Mouse (Mus musculus) adrenal gland, adult 8-10 months (tissue): Measurements from ENCODE around the gene Mettl24. TPM values are rescaled to one million over a fixed set of nuclear protein-coding genes. Genes with fewer than 3 reads are reported as not detected.

ENCODE experiments used
- DNase-seq: peaks from one replicate; pipeline ENCODE4 v3.0.0; 2022
- total RNA-seq, 4 experiments: library from RNA; stranded (reverse); gene quantifications; 2 replicates each; pipeline ENCODE4 v1.2.4; 2022

Mettl24 gene
- total RNA-seq, 4 experiments from 2014 or later = 6.7 to 10.4 (median 8.5) TPM

DNA sequence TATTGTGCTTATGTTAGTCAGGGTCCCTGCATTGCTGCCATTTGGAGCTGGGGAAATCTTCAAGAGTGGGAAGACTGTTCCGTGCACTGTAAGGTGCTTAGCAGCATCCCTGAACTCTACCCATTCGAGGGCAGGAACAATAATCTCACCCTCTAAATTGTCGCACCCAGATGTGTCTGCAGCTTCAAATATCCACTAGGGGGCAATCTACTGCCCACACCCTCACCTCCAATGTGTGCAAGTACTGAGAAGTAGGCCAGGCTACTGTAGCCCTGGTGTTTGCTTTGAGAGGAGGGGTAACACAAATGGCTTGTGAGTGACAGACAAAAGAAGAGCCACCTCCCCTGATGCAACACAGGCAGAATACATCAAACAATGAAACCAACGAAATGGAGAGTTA, 130.5 kb downstream of the Mettl24 start:
- DNase-seq = no peak

DNA sequence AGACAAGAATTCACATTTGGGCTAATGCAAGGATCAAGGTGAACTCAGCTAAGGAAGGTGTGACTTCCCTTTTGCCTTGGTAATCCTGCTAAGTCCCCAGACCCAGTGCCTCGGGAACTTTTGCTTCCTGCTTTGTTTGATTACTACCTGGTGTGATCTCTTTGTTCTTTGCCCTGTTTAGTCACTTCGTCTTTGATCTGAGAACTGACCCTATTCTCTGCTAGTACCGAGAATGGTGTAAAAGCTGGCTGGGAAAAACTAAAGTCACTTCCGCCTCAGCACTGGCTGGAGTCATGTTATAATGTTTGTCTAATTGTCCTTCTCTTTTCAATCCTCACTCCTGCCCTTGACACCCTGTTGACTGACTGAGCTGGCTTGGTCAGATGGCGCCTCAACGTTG, 133.4 kb downstream of the Mettl24 start:
- DNase-seq = no peak

DNA sequence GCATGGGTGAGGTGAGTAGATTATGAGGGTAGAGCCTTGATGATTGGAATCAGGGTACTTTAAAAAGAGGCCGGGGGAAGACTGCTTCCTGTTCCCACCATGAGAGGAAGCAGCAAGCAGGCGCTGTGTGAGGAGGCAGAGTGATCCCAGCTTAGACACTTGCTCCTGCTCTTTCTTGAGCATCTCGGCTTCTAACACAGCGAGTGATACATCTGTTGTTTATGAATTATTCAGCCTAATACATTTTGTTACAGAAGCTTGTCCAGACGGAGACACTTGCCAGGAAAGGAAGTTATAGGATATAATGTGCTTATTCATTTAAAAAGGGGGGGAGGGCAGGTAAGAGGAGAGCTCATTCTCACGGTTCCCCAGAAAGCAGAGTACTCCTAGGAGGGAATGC, 142.9 kb downstream of the Mettl24 start:
- DNase-seq = no peak

DNA sequence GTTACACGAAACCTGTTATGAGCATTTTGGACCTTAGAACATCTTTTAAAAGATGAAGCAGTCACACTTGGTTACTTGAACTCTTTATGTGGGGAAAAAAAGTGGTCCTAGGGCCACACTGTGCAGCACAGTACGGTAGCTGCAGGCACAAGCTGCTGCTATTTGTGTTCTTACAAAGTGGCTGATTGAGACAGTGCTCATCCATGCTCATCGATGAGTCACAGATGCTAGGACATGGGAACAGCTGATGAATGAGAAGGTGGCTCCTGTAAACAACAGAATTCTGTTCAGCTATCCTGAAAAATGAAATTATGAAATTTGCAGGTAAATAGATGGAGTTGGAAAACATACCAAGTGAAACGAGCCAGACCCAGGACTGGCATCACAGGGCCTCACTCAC, 144.6 kb downstream of the Mettl24 start:
- DNase-seq = no peak

DNA sequence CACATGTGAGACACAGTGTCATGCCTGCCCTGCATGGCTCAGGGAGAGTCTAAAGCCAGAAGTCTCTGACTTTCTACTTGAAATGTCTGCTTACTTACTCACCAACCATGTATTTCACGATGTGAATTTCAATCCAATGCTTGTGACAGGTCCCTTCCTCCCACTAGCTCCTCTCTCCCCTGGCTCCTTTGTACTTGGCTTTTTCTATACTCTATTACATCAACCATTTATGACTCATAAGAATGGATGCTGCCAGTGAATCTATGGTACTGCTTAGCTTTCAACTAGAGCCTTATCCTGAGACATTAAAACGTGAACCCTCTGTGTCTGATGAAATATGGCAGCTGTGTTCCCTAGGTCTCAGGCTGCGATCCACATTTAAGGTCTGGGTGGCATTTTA, 147.2 kb downstream of the Mettl24 start:
- no peak for DNase-seq

DNA sequence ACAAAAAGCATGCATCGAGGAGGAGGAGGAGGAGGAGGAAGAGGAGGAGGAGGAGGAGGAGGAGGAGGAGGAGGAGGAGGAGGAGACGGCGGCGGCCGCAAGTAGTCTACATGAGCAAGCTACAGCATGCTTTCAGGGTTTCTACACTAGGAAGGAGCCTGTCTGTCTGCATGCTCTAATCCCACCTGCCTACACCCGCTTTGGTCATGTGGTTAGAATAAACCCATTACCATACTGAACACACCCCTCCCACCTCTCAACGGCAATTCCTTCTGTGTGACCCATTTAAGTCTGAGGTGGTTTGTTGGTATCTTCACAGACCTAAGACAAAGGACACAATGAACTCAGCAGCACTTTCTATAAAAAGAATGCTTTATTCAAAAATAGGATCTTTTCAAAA, 148.2 kb downstream of the Mettl24 start:
- DNase-seq = no peak

DNA sequence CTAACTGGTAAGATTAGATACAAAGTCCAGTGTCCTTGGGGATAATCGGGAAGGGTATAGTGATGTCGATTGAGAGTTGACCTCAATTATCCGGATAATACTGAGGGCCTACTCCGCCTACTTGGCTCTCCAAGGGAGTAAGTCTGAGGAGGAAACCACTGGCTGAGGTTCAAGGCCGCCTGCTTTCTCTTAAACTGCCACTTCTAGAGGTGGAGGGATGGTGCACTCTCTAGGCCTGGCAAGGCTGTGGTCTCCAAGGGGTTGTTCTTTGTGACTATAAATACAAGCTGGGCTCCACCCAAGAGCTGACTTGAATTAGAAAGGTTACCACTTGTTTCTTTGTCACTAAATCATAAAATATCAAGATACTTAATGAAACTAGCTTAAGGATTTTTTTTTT, 157.0 kb downstream of the Mettl24 start:
- DNase-seq = peak; percentile 14

DNA sequence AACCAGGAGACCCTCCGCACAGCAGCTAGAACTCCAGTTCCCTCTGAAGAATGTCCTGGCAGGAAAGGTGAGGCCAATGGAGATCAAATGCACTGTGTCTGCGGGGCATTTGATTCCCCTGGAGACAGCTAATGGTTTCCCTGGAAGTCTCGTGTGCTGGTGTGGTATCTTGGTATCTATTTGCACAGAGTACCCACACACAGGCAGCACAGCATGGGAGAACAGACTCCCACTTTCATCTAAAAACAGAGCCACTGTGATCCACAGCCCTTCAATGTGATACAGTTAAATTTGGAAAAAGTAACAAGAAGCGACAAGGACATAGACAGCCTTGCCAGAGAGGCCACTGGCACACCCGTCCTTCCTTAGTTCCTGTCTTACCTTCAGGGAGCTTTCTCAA, 160.8 kb downstream of the Mettl24 start:
- no peak for DNase-seq

DNA sequence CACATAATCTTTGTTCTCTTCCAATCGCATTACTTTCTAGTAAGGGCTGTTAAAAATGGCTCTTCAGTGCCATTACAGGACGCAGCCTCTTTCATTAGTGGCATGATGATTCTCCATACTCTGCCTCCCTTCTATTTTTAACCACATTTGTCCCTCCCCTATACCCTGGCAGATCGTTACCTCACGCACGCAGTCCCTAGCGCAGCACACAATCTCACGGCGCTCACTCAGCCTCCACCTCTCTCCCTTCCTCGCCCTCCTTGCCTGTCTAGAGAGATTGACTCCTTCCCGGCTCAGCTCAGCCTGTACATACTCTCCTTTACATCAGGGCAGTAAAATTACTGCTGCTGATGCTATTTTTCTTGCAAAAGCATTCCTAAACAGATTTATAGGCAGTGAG, 161.5 kb downstream of the Mettl24 start:
- no peak for DNase-seq

DNA sequence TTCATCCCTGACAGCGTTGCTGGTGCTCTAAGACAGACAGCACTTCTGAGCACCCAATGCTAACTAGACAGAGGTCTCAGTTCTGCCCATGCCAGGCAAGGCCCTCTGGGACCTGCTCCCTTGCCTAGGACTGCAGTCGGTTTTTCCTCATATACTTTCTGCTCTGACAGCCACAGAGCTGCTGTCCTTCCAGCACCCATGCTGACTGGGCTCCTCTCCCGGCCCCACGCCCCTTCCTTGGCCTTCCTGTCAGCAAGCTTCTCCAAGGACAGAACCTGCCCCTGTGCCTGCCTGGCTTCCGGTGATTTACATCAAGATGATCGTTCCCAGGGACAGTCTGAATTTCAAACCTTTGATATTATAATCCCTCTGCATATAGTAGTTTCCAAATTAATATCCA, 162.5 kb downstream of the Mettl24 start:
- DNase-seq = no peak

DNA sequence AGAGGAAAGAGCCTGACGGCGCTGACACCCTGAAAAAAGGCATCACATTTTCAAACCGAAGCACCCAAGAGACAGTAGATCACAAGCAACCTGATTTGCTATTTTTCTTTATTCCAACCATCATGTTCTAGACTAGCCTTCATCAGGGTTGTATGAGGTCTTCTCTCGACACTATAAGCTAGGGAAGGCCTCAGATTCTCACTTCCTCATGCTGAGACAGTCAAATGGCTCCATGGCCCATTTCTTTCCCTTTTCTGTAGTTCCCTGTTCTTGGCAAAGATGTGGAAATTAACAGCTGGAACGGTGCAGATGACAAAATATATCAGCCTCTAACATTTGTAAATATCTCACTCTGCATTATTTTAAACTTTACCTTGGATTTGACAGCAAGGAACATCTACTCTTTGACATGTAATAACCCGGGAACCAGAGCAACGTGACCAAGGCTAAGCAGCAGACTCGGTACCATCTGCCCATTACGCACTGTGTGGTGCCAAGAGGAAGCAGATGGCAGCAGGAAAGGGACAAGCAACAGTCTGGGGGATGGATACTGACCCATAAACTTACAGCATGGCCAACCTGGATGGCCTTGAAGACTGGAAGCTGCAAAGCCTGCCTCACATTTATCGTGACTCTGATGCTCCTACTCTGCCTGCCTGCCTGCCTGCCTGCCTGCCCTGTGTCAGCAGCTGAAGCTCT, 164.2 kb downstream of the Mettl24 start:
- DNase-seq = no peak

DNA sequence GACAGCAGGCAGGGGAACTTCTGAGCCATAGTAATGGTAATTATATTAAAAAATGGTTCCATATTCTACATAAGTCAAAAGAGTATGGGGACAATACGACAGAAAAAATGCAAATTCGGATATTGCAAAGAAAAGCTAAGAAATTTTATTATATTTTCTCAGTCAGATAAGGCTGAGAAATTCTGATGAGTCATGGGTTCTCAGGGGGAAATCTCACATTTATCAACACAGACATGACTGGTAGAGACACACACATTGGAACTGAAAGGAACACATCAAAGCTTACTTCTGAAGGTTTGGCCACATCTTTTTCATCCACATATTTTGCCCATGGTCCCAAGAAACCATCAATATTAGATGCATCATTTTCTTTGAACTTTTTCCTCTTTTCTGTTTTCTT, 167.6 kb downstream of the Mettl24 start:
- DNase-seq = no peak

DNA sequence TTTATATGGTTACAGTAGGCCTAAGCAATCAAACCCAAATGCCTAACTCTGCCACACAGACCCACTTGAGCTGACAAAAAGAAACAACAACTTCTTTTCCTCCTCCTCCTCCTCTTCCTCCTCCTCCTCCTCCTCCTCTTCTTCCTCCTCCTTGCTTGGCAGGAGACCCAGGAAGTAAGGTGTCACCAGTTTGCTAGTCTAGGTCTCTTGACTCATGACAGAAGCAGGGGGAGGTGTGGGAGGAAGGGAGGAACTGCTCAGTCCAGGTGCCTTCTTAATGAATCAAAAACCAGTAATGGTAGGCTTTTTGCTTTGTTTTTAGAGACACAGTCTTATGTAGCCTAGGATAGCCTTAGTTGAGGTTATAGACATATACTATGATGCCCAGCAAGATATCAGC, 168.1 kb downstream of the Mettl24 start:
- DNase-seq = no peak

DNA sequence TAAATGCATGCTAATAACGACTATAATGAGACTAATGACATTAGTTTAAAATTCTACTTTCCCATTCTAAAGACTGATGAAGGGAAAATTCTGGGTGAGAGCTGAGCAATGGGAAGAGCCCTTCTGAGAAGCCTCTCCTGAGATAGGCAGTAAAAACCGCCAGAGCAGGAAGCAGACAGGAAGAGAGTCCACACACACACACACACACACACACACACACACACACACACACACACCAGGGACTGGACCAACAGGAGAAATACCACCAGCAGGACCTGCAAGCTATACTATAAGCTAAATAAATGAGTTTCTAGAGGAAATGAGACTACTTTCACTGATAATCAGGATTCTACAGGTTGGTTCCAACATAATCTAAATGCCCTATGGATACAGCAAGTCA, 172.5 kb downstream of the Mettl24 start:
- no peak for DNase-seq

DNA sequence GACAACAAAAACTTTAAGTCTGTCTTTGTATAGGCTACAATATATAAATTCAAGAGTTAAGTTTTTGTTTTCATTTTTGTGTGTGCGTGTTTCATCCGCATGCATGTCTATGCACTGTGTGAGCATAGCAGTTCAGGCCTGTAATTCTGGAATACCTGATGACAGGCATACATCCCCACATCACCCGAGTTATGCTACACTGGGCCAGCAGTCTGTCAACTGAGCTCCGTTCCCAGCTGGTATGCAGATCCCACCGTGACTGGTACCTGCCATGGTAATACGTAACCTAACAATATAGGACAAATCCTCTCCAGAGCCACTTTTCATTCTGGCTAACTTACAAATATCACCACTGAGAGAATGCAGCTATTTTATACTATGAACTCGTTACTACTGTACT, 173.6 kb downstream of the Mettl24 start:
- DNase-seq = no peak

DNA sequence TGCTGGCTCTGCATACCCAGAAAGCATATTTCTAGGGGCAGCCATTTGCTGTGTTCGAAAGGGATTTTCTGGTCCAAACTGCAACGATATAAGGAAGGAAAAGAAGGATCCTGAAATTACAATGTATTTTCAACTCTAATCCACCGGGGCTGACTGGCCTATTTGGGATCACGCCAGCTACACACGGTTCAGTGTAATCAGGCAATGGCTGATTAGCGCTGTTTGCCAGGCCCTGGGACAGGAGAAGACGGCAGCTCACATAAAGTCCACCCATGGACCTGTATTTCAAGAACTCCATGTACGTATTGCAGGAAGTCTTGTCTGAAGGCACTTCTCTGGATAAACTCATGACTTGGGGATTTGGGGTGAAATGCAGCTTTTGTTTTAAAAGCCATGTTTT, 174.5 kb downstream of the Mettl24 start:
- no peak for DNase-seq

Other genes with a start within 250 kb of the Mettl24 start
- not detected for gene Slc22a16, start 112.9 kb upstream of the Mettl24 start, total RNA-seq
- gene Ddo, start 53.3 kb upstream of the Mettl24 start, total RNA-seq = 1 to 10 TPM; 3.7 to 9.9 (median 6.3) TPM
- gene Cdc40, start 200.0 kb downstream of the Mettl24 start, total RNA-seq = 10 to 100 TPM; 27.0 to 33.0 (median 28.7) TPM
- gene Wasf1, start 200.2 kb downstream of the Mettl24 start, total RNA-seq = 1 to 10 TPM; 4.1 to 6.9 (median 5.2) TPM